Mouse (Mus musculus): ENCODE data around the gene Stmn3.

The Stmn3 gene

DNA sequence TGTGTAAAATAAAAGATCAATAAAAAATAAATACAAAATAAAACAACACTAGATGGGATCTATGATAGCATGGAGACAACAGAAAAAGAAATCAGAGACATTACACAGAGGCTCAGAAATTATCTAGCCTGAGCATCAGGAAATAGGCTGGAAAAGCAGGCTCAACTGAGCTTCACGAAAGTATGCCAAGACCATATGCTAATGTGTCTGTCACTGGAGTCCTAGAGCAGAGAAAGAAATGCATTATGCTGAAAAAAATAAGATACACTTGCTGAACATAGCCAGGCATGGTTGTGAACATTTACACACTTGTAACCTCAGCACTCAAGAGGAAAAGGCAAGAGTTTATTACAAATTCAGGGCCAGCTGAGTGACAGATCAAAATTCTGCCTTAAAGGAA, 34.3 kb downstream of the Stmn3 start:
- no peak for DNase-seq

- DNase-seq, result no peak
These were observed 36.4 kb downstream of the Stmn3 start for GRCm38 (mm10) chr2:181277866-181278265.

DNA sequence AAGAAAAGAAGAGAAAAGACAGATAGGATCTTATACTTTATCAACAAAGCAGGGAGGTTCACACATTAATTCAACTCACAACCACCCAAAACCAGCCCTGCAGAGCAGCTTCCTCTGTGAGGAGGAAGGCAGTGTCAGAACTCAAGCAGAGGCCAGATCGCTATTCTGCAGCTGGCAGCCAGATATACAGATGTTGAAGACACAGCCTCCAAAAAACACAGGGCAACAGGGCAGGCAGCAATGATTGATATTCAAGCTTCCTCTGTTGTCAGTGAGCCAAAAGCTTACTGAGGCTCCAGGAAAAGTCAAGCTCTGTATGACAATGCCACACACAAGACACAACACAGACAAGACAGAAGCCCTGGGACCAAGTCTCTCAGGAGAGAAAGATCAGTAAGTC, 37.5 kb downstream of the Stmn3 start:
- DNase-seq, result peak; percentile 47 to 76

GRCm38 (mm10) chr2:181274639-181275038, 39.7 kb downstream of the Stmn3 start:
- no peak for DNase-seq

DNA sequence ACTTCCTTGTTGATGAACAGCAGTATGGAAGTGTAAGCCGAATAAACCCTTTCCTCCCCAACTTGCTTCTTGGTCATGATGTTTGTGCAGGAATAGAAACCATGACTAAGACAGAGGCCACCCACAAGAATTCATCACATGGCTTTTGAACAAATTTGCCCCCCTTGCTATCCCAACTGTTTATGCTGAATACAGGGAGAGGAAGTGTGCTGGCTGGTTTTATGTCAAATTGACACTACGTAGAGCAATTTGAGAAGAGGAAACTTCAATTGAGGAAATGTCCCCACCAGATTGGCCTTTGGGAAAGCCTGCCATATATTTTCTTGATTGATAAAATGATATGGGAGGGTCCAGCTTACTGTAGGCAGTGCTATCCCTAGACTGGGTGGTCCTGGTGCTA, 40.5 kb downstream of the Stmn3 start:
- no peak for DNase-seq

DNA sequence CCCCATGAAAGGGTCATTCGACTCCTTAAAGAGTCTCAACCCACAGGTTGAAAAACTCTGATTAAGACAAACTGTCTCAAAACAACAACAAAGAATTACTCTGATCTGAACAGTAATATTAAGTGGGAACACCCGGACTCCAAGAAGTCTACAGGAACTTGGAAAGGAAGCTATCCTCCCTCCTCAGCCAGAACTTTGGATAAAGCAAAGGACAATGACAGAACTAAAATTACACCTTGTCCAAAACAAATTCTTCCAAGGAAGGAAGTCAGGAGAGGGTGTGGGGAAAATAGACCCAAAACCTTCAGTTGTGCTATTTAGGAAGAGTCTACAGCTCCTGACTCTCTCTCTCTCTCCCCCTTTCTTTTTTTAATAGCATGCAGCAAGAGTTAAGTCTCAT, 42.2 kb downstream of the Stmn3 start:
- peak in 1 of 2 experiments; percentile 41 for DNase-seq

GRCm38 (mm10) chr2:181266839-181267238, 47.5 kb downstream of the Stmn3 start:
- no peak for DNase-seq
